Mouse (Mus musculus) embryonic facial prominence, embryonic 13.5 days (tissue): ENCODE measurements around the gene Zfp658. TPM values are rescaled to one million over a fixed set of nuclear protein-coding genes. Genes with fewer than 3 reads are reported as not detected.

Source experiments
- ATAC-seq: fragments of 200-750 bp; cut with Nextera tagmentation; 2 replicates; pipeline ENCODE4 v1.8.0; 2017; ENCODE audit warnings: low read depth; ENCODE audit not compliant: insufficient number of reproducible peaks, insufficient read depth, low FRiP score, low TSS enrichment
- H3K27ac ChIP-seq: fragments of 300-500 bp; sonication (generic); 2 replicates; pipeline ENCODE4 v1.5.1; 2015; ENCODE audit warnings: moderate library complexity, mild to moderate bottlenecking, inconsistent platforms
- H3K27me3 ChIP-seq: fragments of 300-500 bp; sonication (generic); 2 replicates; pipeline ENCODE4 v1.6.1; 2015; ENCODE audit warnings: mild to moderate bottlenecking, inconsistent platforms
- H3K36me3 ChIP-seq: fragments of 300-500 bp; sonication (generic); 2 replicates; pipeline ENCODE4 v1.6.1; 2015; ENCODE audit warnings: mild to moderate bottlenecking, inconsistent platforms
- H3K4me1 ChIP-seq: fragments of 300-500 bp; sonication (generic); 2 replicates; pipeline ENCODE4 v1.6.1; 2015; ENCODE audit warnings: inconsistent platforms
- H3K4me2 ChIP-seq: fragments of 300-500 bp; sonication (generic); 2 replicates; pipeline ENCODE4 v1.6.1; 2015; ENCODE audit warnings: moderate library complexity, mild to moderate bottlenecking, inconsistent platforms
- H3K4me3 ChIP-seq: fragments of 300-500 bp; sonication (generic); 2 replicates; pipeline ENCODE4 v1.5.1; 2015; ENCODE audit warnings: mild to moderate bottlenecking, inconsistent platforms
- H3K9ac ChIP-seq: fragments of 300-500 bp; sonication (generic); 2 replicates; pipeline ENCODE4 v1.6.1; 2015; ENCODE audit warnings: mild to moderate bottlenecking, inconsistent platforms
- H3K9me3 ChIP-seq: fragments of 300-500 bp; sonication (generic); 2 replicates; pipeline ENCODE4 v1.6.1; 2016; ENCODE audit warnings: inconsistent platforms
- WGBS: fragments of 180-500 bp; shearing (Covaris S2); methylation state at CpG from one replicate; pipeline ENCODE4 v1.1.7; 2015; ENCODE audit warnings: mixed read lengths; 5-methylcytosine and 5-hydroxymethylcytosine counted together
- polyA plus RNA-seq: library from polyadenylated mRNA; unstranded; fragments of >200 nt; fragmentation: Nextera tagmentation; extraction: Ambion mirVana; gene quantifications from 2 replicates; pipeline ENCODE4 v1.2.1, GENCODE M21; 2015

Zfp658 gene
- polyA plus RNA-seq, 1 experiment from 2014 or later, result 6.6 TPM

GRCm38 (mm10) chr7:43601884-43602283, 39.8 kb downstream of the Zfp658 start:
- Histone ChIP-seq H3K4me3 (no peak overlapping the region), H3K4me1 (no peaks in the 10 kb centered on the region), H3K4me2 (no peak overlapping the region), H3K27me3 (no peaks in the 10 kb centered on the region), H3K9ac (no peak overlapping the region), H3K36me3 (no peaks in the 10 kb centered on the region), H3K27ac (no peak overlapping the region), H3K9me3 (no peaks in the 10 kb centered on the region)
- WGBS, result 41% methylated on average over 5 of the region's 5 CpGs
- no peak for ATAC-seq

GRCm38 (mm10) chr7:43606896-43607742, 45.1 kb downstream of the Zfp658 start, which contains the start of gene Zfp819:
TSS of gene Zfp819 (plus strand) at chr7:43607169.
- Histone ChIP-seq H3K27me3 (peaks cover 7% of the 10 kb centered on the region; the same call in 1 of the 2 replicates), H3K4me3 (peak within 1 kb of the TSS; percentile 43), H3K4me1 (no peaks in the 10 kb centered on the region), H3K36me3 (no peaks in the 10 kb centered on the region), H3K27ac (no peak within 1 kb of the TSS), H3K9me3 (no peaks in the 10 kb centered on the region), H3K4me2 (peak within 1 kb of the TSS; percentile 80), H3K9ac (peak within 1 kb of the TSS; percentile 61; the same call in 1 of the 2 replicates)
- WGBS, result 15% methylated on average over 41 of the region's 41 CpGs
- peak; percentile 62; the same call in 1 of the 2 replicates for ATAC-seq

DNA sequence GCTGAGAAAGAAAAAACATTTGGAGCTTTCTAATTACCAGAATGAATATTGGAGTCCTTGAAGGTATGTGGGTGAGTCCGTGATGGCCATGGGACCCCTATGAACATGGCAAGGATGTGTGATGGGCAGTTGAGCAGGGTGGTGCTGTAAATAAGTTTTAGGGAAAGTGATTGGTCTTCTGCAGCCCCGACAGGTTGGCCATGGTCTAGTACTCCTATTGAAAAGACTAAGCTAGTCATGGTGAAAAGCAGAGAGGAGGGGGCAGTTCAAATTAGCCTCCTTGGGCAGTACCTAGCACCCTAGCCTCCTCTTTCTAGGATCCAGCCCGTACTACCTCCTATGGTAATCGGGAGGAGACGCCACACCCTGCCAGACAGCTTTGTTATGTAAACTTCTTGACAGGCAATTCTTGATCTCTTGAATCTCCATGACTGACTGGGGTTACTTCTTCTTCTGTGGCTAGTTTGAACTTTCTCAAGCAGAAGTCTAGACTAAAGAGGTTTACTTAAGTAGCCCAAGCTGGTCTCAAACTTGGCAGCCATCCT, 45.8 kb downstream of the Zfp658 start:
- no peak overlapping the region for H3K9ac ChIP-seq
- ATAC-seq, result no peak
- peaks cover 7% of the 10 kb centered on the region; the same call in 1 of the 2 replicates for H3K27me3 ChIP-seq
- 47% methylated on average over 5 of the region's 5 CpGs for WGBS
- 0 out of 2 replicates have a peak overlapping the region, but pooled peaks have one; percentile 43 for H3K4me3 ChIP-seq
- H3K4me1 ChIP-seq, result no peaks in the 10 kb centered on the region
- H3K4me2 ChIP-seq, result peak overlapping the region; percentile 80; the same call in 1 of the 2 replicates
- H3K27ac ChIP-seq, result no peak overlapping the region
- H3K36me3 ChIP-seq, result no peaks in the 10 kb centered on the region
- no peaks in the 10 kb centered on the region for H3K9me3 ChIP-seq

DNA sequence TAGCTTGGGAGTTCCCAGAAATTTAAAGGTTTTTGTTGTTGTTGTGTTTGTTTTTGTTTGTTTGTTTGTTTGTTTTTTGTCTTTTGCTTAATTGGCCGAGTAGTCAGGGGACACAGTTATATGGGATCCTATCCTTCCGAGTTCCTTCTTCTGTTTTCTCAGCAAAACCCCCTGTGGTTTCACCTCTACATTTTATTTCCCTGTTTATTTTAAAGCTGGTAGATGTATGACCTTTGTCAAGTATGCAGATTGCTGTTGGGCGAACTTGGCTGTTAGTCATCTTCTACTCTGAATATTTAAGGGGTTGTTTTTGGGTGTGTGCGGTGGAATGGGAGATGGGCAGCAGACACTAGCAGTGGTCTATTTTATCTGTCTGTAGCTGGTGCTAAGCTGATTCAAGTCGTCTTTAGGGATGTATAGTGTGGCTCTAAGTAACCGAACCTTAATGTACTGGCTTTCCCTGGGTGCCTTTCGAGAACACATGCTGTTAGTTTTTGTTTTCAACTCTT, 46.3 kb downstream of the Zfp658 start:
- WGBS, result 76% methylated on average over 7 of the region's 7 CpGs
- H3K27me3 ChIP-seq, result peaks cover 7% of the 10 kb centered on the region; the same call in 1 of the 2 replicates
- H3K9me3 ChIP-seq, result no peaks in the 10 kb centered on the region
- H3K4me3 ChIP-seq, result no peak overlapping the region
- no peak overlapping the region for H3K4me2 ChIP-seq
- H3K4me1 ChIP-seq, result no peaks in the 10 kb centered on the region
- no peak overlapping the region for H3K27ac ChIP-seq
- H3K9ac ChIP-seq, result no peak overlapping the region
- no peak for ATAC-seq
- H3K36me3 ChIP-seq, result no peaks in the 10 kb centered on the region

DNA sequence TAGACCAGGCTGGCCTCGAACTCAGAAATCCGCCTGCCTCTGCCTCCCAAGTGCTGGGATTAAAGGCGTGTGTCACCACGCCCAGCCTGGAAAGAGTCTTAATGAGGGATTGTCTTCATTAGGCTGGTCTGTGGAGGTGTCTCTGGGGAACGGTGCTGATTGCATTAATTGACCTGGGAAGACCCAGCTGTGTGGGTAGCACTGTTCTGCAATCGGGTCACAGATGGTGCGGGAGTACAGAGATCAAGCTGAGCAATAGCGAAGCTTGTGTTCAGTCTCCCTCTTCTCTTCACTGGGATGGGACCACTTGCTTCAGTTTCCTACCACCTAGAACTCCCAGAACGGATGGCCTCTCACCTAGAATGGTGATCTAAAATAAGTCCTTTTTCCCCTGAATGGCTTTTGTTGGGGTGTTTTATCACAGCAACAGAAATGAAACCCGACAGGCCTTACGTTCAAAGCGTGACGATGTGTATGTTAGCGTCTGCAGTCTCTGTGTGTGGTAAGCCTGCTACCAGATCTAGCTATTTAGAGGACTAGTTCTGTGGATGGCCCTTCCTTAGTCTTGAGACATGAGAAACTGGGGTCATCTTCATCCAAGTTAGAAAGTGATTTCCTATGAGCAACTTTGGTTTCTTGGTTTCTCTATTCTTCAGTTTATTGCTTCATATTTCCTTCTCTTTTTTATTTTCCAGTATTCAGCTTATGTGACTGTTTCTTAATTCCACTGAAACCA, 51.9 kb downstream of the Zfp658 start:
- H3K27me3 ChIP-seq, result no peaks in the 10 kb centered on the region
- no peaks in the 10 kb centered on the region for H3K9me3 ChIP-seq
- WGBS, result 85% methylated on average over 14 of the region's 14 CpGs
- no peaks in the 10 kb centered on the region for H3K36me3 ChIP-seq
- no peak overlapping the region for H3K9ac ChIP-seq
- no peaks in the 10 kb centered on the region for H3K4me1 ChIP-seq
- no peak for ATAC-seq
- H3K27ac ChIP-seq, result no peak overlapping the region
- no peak overlapping the region for H3K4me2 ChIP-seq
- H3K4me3 ChIP-seq, result no peak overlapping the region

- Histone ChIP-seq H3K4me3 (no peak overlapping the region), H3K36me3 (no peaks in the 10 kb centered on the region), H3K9me3 (no peaks in the 10 kb centered on the region), H3K27me3 (no peaks in the 10 kb centered on the region), H3K4me1 (no peaks in the 10 kb centered on the region), H3K27ac (no peak overlapping the region), H3K4me2 (no peak overlapping the region), H3K9ac (no peak overlapping the region)
- WGBS, result 81% methylated on average over 7 of the region's 7 CpGs
- ATAC-seq, result no peak
Measured at GRCm38 (mm10) chr7:43622927-43623326, 60.9 kb downstream of the Zfp658 start.

GRCm38 (mm10) chr7:43623819-43624218, 61.8 kb downstream of the Zfp658 start:
- Histone ChIP-seq H3K36me3 (no peaks in the 10 kb centered on the region), H3K27me3 (no peaks in the 10 kb centered on the region), H3K4me2 (no peak overlapping the region), H3K27ac (no peak overlapping the region), H3K4me1 (no peaks in the 10 kb centered on the region), H3K9ac (no peak overlapping the region), H3K4me3 (no peak overlapping the region), H3K9me3 (no peaks in the 10 kb centered on the region)
- no peak for ATAC-seq
- WGBS, result 16% methylated on average over 10 of the region's 10 CpGs

Other genes starting within 250 kb of the Zfp658 start
- gene Zfp715, start 249.0 kb upstream of the Zfp658 start, polyA plus RNA-seq, result 12.8 and 14.1 TPM in 2 replicates
- 0.14 and 0.28 TPM in 2 replicates for gene Siglecf, start 210.9 kb upstream of the Zfp658 start, polyA plus RNA-seq
- gene Siglecg, start 154.1 kb upstream of the Zfp658 start, polyA plus RNA-seq, result 0.12 TPM in 1 of 2 replicates, not detected in the other
- gene Lim2, start 134.6 kb upstream of the Zfp658 start, polyA plus RNA-seq, result not detected in 2 replicates
- 1.1 TPM in 2 replicates for gene Nkg7, start 125.2 kb upstream of the Zfp658 start, polyA plus RNA-seq
- gene Cldnd2, start 121.5 kb upstream of the Zfp658 start, polyA plus RNA-seq, result not detected in 2 replicates
- gene Etfb, start 118.2 kb upstream of the Zfp658 start, polyA plus RNA-seq, result 255 and 265 TPM in 2 replicates
- gene Gm45233, start 118.1 kb upstream of the Zfp658 start, polyA plus RNA-seq, result 0.86 and 1.1 TPM in 2 replicates
- 4.4 and 5.8 TPM in 2 replicates for gene Vsig10l, start 99.1 kb upstream of the Zfp658 start, polyA plus RNA-seq
- gene Iglon5, start 72.2 kb upstream of the Zfp658 start, polyA plus RNA-seq, result 1.6 and 1.8 TPM in 2 replicates
- not detected in 2 replicates for gene 4931406B18Rik, start 56.3 kb upstream of the Zfp658 start, polyA plus RNA-seq
- gene Cd33, start 17.8 kb upstream of the Zfp658 start, polyA plus RNA-seq, result 1.8 and 2.0 TPM in 2 replicates
- 13.8 and 14.3 TPM in 2 replicates for gene Zfp719, start 17.4 kb downstream of the Zfp658 start, polyA plus RNA-seq
- gene Zfp819, start 44.9 kb downstream of the Zfp658 start, polyA plus RNA-seq, result not detected in 2 replicates
- gene Ceacam18, start 72.5 kb downstream of the Zfp658 start, polyA plus RNA-seq, result 0.12 TPM in 1 of 2 replicates, not detected in the other
- 0.69 and 1.3 TPM in 2 replicates for gene Siglece, start 97.9 kb downstream of the Zfp658 start, polyA plus RNA-seq
- 14.3 and 14.5 TPM in 2 replicates for gene Ctu1, start 109.8 kb downstream of the Zfp658 start, polyA plus RNA-seq
- gene Klk14, start 128.2 kb downstream of the Zfp658 start, polyA plus RNA-seq, result not detected in 2 replicates
- 1.6 and 2.2 TPM in 2 replicates for gene Klk13, start 150.3 kb downstream of the Zfp658 start, polyA plus RNA-seq
- gene Klk12, start 206.6 kb downstream of the Zfp658 start, polyA plus RNA-seq, result 0.25 TPM in 1 of 2 replicates, not detected in the other
- 1.3 and 3.0 TPM in 2 replicates for gene Klk11, start 212.3 kb downstream of the Zfp658 start, polyA plus RNA-seq
- 3.0 and 3.6 TPM in 2 replicates for gene Klk10, start 218.8 kb downstream of the Zfp658 start, polyA plus RNA-seq
- 0.46 and 0.83 TPM in 2 replicates for gene Klk9, start 229.6 kb downstream of the Zfp658 start, polyA plus RNA-seq
- gene Klk8, start 235.3 kb downstream of the Zfp658 start, polyA plus RNA-seq, result 23.9 and 25.1 TPM in 2 replicates
- 0.35 TPM in 1 of 2 replicates, not detected in the other for gene Klk7, start 249.0 kb downstream of the Zfp658 start, polyA plus RNA-seq